Mouse (Mus musculus): ENCODE results near the gene Rab35. TPM values are rescaled to one million over a fixed set of nuclear protein-coding genes. Genes with fewer than 3 reads are reported as not detected.

The Rab35 gene
- polyA plus RNA-seq, 1 experiment from 2014 or later: 17.1 TPM

DNA sequence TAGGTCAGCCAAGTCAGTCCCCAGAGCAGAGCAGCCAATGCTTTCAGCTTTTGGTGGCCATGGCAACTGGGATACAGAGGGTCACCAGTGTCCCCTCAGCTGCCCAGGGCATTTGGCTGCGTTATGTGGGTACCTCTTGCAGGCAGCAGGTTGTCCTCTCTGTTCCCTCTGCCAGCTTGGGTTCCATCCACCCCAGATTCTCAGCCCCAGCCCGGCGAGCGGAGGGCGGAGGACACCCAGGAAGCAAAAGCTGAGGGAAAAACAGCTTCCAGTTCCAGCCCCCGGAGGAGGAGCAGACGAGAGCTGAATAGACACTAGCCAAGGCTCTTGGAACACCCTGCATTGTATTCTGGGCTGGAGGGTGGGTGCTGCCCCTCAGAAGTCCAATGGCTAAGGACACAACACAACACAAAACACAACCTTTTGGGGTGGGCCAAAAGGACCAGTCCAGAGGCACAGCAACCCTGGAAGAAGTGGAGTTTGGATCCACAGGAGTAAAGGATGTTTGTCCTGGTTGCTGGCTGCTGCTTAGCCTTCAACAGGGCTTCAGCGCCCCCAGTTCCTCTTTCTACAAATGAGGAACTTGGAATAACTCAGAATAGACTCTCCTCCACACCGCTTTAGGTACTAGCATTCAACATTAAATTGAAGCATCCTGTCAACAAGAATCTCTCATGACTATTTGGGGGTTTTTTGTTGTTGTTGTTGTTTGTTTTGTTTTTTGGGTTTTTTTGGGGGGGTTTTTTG, 7.8 kb upstream of the Rab35 start:
- WGBS: 77% methylated on average over 9 of the region's 9 CpGs
- H3K9me3 ChIP-seq: no peaks in the 10 kb centered on the region
- H3K36me3 ChIP-seq: peaks cover 40% of the 10 kb centered on the region
- no peaks in the 10 kb centered on the region for H3K4me1 ChIP-seq (replicated peaks)
- no peak overlapping the region for H3K4me2 ChIP-seq
- no peak for ATAC-seq (ENCODE audit: low read depth)
- H3K9ac ChIP-seq: no peak overlapping the region
- H3K4me3 ChIP-seq: no peak overlapping the region
- H3K27me3 ChIP-seq: no peaks in the 10 kb centered on the region
- no peak overlapping the region for H3K27ac ChIP-seq (replicated peaks)

DNA sequence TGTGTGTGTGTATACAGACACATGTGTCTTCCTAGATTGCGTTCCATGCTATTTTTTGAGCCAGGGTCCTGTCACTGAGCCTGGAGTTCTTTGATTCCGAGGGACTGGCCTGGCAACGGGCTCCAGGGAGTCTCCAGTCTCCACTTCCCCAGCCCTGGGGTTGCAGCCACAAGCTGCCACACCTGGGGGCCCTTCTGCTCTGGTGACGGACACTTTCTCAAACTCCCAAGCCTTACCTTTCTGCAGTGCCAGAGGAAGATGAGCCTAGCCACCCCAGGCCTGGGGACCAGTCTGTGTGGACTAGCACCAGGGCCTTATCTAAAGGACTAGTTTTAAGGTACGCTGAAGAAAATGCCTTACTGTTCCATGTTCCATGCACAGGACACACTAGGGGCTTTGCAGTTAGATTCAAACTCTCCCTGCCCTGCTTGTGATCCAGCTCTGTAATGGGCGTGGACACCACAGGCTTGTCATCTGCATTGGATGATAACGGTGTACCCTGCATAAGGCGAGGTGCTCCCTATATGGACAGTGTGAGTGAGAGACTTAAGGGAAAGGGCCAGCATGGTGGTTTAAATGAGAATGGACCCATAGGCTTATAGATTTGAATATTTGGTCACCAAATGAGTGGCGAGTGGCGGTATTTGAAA, 5.3 kb upstream of the Rab35 start:
- ATAC-seq (ENCODE audit: low read depth): no peak
- no peak overlapping the region for H3K4me3 ChIP-seq
- H3K27ac ChIP-seq (replicated peaks): no peak overlapping the region
- H3K36me3 ChIP-seq: peaks cover 15% of the 10 kb centered on the region
- peaks cover 9% of the 10 kb centered on the region for H3K4me1 ChIP-seq (replicated peaks)
- H3K9me3 ChIP-seq: no peaks in the 10 kb centered on the region
- no peak overlapping the region for H3K4me2 ChIP-seq
- WGBS: 90% methylated on average over 10 of the region's 10 CpGs
- no peaks in the 10 kb centered on the region for H3K27me3 ChIP-seq
- no peak overlapping the region for H3K9ac ChIP-seq

DNA sequence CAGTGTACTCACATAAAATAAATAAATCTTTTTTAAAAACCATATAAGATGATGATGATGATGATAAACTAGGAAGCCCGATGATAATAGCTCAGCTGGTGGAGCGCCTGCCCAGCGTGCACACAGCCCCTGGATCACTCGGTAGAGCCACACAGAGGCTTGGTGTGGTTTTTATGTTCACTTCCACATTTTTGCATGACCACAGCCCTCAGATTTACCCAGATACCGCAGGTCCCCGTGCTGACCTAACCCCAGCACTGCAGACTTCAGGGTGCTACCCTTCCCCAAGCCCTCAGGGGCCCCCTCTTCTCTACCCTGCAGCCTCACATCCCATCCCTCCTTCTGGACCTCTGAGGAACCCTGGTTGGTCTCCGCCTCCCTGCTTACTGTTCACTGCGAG, 3.6 kb upstream of the Rab35 start:
- H3K4me1 ChIP-seq (replicated peaks): peaks cover 17% of the 10 kb centered on the region
- no peaks in the 10 kb centered on the region for H3K9me3 ChIP-seq
- WGBS: 72% methylated on average over 8 of the region's 8 CpGs
- no peak overlapping the region for H3K27ac ChIP-seq (replicated peaks)
- H3K4me3 ChIP-seq: no peak overlapping the region
- H3K4me2 ChIP-seq: no peak overlapping the region
- H3K36me3 ChIP-seq: peaks cover 5% of the 10 kb centered on the region
- no peak overlapping the region for H3K9ac ChIP-seq
- H3K27me3 ChIP-seq: no peaks in the 10 kb centered on the region
- ATAC-seq (ENCODE audit: low read depth): no peak

DNA sequence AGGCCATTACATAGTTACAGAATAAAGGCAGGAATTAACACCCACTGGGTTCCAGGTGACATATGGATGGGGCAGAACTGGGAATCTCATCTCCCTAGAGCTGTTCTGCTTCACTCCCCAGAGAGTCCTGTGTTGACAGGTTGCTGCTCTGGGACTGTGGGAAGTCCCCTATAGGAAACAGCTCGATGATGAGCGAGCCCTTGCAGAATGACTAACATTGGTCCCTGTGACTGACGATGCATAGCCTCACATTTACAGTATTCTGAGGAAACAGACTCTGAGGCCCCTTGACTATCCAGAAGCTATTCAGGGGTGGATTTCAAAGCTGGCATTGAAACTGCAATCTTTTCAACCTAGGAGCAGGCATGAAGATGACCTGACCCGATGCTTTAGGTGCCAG, 2.0 kb upstream of the Rab35 start:
- H3K36me3 ChIP-seq: 0 out of 2 replicates have a peak, but pooled peaks cover 5% of the 10 kb centered on the region
- no peak overlapping the region for H3K9ac ChIP-seq
- H3K27ac ChIP-seq (replicated peaks): no peak overlapping the region
- H3K27me3 ChIP-seq: no peaks in the 10 kb centered on the region
- whole genome bisulfite sequencing: 94% methylated on average over 4 of the region's 4 CpGs
- H3K4me3 ChIP-seq: no peak overlapping the region
- H3K4me2 ChIP-seq: no peak overlapping the region
- no peaks in the 10 kb centered on the region for H3K9me3 ChIP-seq
- no peak for ATAC-seq (ENCODE audit: low read depth)
- H3K4me1 ChIP-seq (replicated peaks): peaks cover 33% of the 10 kb centered on the region

DNA sequence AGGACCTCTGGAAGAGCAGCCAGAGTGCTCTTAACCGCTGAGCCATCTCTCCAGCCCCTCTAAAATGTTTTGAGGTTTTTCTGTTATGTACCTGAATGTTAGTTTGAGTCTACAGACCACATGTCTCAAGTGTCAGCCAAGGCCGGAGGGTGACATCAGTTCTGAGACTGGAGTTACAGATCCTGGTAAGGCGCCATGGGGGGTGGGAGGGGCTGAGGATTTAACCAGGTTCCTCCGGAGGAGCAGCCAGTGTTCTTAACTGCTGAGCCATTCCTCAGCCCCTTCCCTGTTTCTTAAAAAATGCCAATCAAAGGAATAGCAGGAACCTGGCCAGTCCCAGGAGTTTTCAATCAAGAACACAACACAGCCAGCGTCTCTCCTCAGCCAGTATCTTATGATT, 1.4 kb upstream of the Rab35 start:
- H3K9me3 ChIP-seq: no peaks in the 10 kb centered on the region
- H3K4me3 ChIP-seq: 0 out of 2 replicates have a peak overlapping the region, but pooled peaks have one; percentile 91
- peak overlapping the region; percentile 84; the same call in 1 of the 2 replicates for H3K4me2 ChIP-seq
- peaks cover 39% of the 10 kb centered on the region for H3K4me1 ChIP-seq (replicated peaks)
- WGBS: 62% methylated on average over 5 of the region's 5 CpGs
- ATAC-seq (ENCODE audit: low read depth): no peak
- H3K27me3 ChIP-seq: no peaks in the 10 kb centered on the region
- no peak overlapping the region for H3K27ac ChIP-seq (replicated peaks)
- H3K9ac ChIP-seq: peak overlapping the region; percentile 95; the same call in 1 of the 2 replicates
- H3K36me3 ChIP-seq: 0 out of 2 replicates have a peak, but pooled peaks cover 5% of the 10 kb centered on the region

DNA sequence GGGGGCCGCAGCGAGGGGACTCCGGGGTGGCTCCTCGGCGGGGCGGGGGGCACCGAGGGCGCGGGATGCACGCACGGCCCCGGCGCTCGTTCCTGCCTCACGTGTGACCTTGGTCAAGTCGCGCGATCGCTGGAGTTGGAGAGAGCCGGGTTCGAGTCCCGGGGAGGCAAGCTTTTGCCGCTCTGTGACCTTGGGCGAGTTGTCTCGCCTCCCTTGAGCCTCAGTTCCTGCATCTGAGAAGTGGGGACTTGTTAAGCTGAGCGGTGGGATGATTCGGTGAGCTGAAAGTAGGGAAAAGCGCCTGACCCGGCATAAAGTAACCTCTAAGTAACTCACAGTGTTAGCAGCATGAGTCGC, 628 bp downstream of the Rab35 start:
- peak overlapping the region; percentile 95 for H3K9ac ChIP-seq
- peak; percentile 1; the same call in 1 of the 2 replicates for ATAC-seq (ENCODE audit: low read depth)
- peak overlapping the region; percentile 93 for H3K27ac ChIP-seq (replicated peaks)
- no peaks in the 10 kb centered on the region for H3K27me3 ChIP-seq
- no peaks in the 10 kb centered on the region for H3K9me3 ChIP-seq
- H3K36me3 ChIP-seq: 0 out of 2 replicates have a peak, but pooled peaks cover 5% of the 10 kb centered on the region
- peaks cover 54% of the 10 kb centered on the region for H3K4me1 ChIP-seq (replicated peaks)
- H3K4me2 ChIP-seq: peak overlapping the region; percentile 88
- peak overlapping the region; percentile 91 for H3K4me3 ChIP-seq
- WGBS: 2% methylated on average over 30 of the region's 30 CpGs

DNA sequence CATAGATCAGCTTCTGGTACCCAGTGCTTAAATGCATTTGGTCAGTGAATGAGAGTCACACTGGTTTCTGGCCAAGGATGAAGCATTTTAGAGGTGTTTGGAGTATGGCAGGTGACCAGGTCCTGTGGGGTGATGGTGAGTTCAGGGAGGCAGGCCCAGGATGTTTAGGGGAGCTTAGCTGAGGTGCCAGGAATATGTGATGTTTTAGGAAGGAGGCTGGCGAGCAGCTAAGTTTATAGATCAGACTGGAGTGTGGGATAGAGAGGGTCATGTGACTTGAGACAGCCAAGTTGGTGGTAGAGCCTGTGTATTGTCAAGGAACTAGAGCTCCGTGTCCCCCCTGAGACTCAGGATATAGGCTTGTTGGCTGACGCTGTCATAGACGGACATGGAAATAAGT, 1.4 kb downstream of the Rab35 start:
- H3K9me3 ChIP-seq: no peaks in the 10 kb centered on the region
- H3K9ac ChIP-seq: peak overlapping the region; percentile 95
- H3K4me3 ChIP-seq: peak overlapping the region; percentile 91
- 44% methylated on average over 4 of the region's 4 CpGs for WGBS
- no peak overlapping the region for H3K27ac ChIP-seq (replicated peaks)
- H3K4me1 ChIP-seq (replicated peaks): peaks cover 54% of the 10 kb centered on the region
- H3K4me2 ChIP-seq: peak overlapping the region; percentile 88
- ATAC-seq (ENCODE audit: low read depth): no peak
- H3K27me3 ChIP-seq: no peaks in the 10 kb centered on the region
- peaks cover 10% of the 10 kb centered on the region for H3K36me3 ChIP-seq

DNA sequence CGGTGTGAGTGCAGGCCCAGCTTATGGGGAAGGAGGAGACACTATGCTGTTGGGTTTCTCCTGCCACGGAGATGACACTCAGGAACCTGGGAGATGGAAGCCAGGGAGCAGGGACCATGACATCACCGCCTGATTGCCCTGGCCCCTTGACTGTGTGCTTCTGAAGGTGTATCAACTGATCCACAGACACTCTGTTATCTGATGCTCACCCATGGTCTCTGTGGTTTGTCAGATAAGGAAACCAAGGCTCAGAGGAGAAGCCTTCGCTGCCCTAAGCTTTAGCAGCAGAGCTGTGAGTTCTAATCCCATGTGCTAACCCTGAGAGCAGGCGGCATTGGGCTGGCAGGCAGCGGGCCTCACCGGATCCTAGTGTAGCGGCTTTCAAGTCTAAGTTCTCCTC, 2.3 kb downstream of the Rab35 start:
- Histone ChIP-seq H3K4me2 (no peak overlapping the region), H3K4me1 (replicated peaks) (peaks cover 54% of the 10 kb centered on the region), H3K27ac (replicated peaks) (no peak overlapping the region), H3K27me3 (no peaks in the 10 kb centered on the region), H3K36me3 (peaks cover 20% of the 10 kb centered on the region), H3K4me3 (no peak overlapping the region), H3K9ac (no peak overlapping the region), H3K9me3 (no peaks in the 10 kb centered on the region)
- ATAC-seq (ENCODE audit: low read depth): no peak
- 89% methylated on average over 8 of the region's 8 CpGs for WGBS

DNA sequence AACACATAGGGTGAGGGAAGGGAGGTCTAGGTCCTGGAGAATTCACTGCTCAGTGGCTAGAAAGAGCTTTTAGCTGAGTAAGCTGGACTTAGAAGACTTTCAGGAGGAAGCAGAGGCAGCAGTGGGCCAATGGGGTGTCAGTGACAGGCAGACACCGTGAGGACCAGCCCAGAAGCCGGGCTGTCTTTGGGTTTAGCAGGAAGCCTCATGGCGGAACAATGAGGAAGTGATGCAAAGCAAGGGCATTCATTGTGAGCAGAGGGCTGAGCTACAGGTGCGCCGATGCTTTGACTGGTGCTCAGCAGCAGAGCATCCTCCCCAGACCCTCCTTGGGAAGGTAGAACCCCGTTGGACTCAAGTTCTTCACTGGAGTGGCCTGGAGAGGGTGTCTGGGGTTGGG, 3.8 kb downstream of the Rab35 start:
- H3K27ac ChIP-seq (replicated peaks): no peak overlapping the region
- ATAC-seq (ENCODE audit: low read depth): no peak
- H3K9me3 ChIP-seq: no peaks in the 10 kb centered on the region
- H3K27me3 ChIP-seq: no peaks in the 10 kb centered on the region
- 0 out of 2 replicates have a peak overlapping the region, but pooled peaks have one; percentile 17 for H3K9ac ChIP-seq
- H3K36me3 ChIP-seq: peaks cover 35% of the 10 kb centered on the region
- peaks cover 52% of the 10 kb centered on the region for H3K4me1 ChIP-seq (replicated peaks)
- WGBS: 67% methylated on average over 6 of the region's 6 CpGs
- no peak overlapping the region for H3K4me2 ChIP-seq
- H3K4me3 ChIP-seq: no peak overlapping the region

DNA sequence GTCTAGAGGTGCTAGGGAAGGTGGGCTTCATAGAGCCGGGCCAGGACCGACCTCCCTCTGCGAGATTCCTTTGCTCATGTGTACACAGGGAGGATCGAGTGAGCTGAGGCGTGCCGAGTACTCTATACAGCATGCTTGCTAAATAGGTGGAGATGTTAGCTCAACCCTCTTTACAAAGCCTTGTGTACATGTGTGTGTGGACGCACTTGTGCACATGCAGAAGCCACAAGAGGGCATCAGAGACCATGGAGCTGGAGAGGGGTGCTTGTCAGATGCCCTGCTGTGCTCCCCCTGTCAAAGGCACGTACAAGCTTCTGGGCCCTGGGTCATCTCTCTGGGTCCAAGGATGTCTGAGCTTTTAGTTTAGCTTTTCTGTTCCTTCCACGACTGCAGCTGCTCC, 12.5 kb downstream of the Rab35 start:
- Histone ChIP-seq H3K36me3 (peaks cover 98% of the 10 kb centered on the region), H3K27ac (replicated peaks) (no peak overlapping the region), H3K9me3 (no peaks in the 10 kb centered on the region), H3K4me2 (no peak overlapping the region), H3K27me3 (no peaks in the 10 kb centered on the region), H3K4me1 (replicated peaks) (0 out of 2 replicates have a peak, but pooled peaks cover 3% of the 10 kb centered on the region), H3K9ac (no peak overlapping the region), H3K4me3 (no peak overlapping the region)
- WGBS: 88% methylated on average over 9 of the region's 9 CpGs
- no peak for ATAC-seq (ENCODE audit: low read depth)

DNA sequence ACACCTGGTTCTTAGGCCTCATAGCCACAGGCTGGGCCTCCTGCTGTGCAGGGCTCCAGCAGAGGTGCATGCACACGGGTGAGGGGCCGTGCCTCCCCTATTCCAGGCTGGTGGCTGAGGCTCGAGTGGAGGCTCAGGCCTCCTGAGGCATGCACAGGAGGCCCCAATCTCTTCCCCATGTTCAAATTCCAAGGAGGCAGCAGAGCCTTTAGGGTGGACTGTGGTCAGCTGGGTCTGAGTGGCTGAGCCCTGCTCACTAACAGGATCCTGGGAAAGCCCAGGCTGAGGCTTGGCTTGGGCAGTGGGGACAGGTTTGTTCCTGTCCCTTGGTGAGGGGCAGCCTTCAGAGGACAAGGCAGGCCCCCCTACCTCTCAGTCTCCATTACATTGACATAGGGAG, 17.2 kb downstream of the Rab35 start:
- H3K36me3 ChIP-seq: peaks cover 70% of the 10 kb centered on the region

DNA sequence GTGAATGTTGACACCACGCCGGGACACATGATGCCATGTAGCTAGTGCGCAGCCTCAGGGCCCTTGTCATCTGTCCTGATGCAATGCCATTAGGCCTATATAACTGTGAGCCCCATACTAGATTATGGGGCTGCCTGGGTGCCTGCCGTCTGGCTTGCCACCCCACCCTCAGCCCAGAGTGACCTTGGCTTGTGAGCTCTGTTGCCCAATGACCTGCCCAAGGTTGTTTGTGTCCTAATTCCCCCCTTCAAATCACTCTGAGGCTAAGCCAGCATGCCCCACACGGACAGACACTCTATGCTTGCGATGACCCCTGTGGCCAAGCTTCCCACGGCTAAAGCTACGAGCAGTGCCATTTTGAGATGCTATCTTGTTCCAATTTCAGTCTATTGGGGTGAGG, 18.0 kb downstream of the Rab35 start:
- no peak overlapping the region for H3K9ac ChIP-seq
- H3K4me1 ChIP-seq (replicated peaks): peaks cover 22% of the 10 kb centered on the region
- ATAC-seq (ENCODE audit: low read depth): no peak
- H3K4me2 ChIP-seq: no peak overlapping the region
- peaks cover 61% of the 10 kb centered on the region for H3K36me3 ChIP-seq
- H3K9me3 ChIP-seq: no peaks in the 10 kb centered on the region
- WGBS: 91% methylated on average over 8 of the region's 8 CpGs
- H3K4me3 ChIP-seq: no peak overlapping the region
- H3K27me3 ChIP-seq: no peaks in the 10 kb centered on the region
- H3K27ac ChIP-seq (replicated peaks): no peak overlapping the region

More for the DNA sequence above, 17.2 kb downstream of the Rab35 start:
- no peak overlapping the region for H3K27ac ChIP-seq (replicated peaks)
- no peaks in the 10 kb centered on the region for H3K27me3 ChIP-seq
- no peak overlapping the region for H3K9ac ChIP-seq
- H3K4me2 ChIP-seq: no peak overlapping the region
- peaks cover 22% of the 10 kb centered on the region for H3K4me1 ChIP-seq (replicated peaks)
- no peak for ATAC-seq (ENCODE audit: low read depth)
- no peak overlapping the region for H3K4me3 ChIP-seq
- 60% methylated on average over 3 of the region's 3 CpGs for WGBS
- no peaks in the 10 kb centered on the region for H3K9me3 ChIP-seq
